Mouse (Mus musculus): ENCODE measurements at regions not wholly inside any gene's neighbourhood (a gene's known extent, or its start where the extent isn't known, plus 50 kb on each side); places are given as distances from the start of the nearest gene placed in this dataset.
A peak's percentile ranks its signal among the peaks of the same experiment; 100 is the strongest.

DNA sequence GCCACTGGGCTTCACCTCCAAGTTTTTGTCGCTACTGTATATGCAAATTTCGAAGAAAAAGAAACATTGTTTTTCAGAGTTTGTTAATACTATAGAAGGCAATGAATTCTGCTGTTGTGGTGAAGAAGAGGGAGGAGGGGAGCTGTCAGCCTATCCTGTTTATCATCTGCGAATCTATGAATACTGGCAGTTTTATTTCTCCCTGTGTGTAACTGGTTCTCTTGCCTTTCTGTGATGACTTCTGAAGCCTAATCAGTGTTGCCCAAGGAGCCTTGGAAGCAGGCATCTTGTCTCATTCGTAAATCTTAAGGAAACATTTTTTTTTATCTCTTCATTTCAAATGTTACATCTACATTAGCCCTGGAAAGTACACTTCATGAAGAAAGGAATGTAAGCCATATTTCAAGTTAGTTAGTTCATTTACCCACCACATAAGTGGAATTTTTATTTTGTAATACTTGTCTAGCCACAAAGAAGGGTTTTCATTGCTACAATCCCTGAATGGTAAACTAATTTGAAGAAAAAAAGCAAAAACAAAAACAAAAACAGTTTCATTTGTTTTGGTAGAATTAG lies 251.5 kb upstream of the Fn1 start:
- DNase-seq (ENCODE audit: low read depth, low spot score), result no peak

- DNase-seq (ENCODE audit: low read depth, low spot score), result no peak
Observed at GRCm38 (mm10) chr1:71900106-71901074, 247.4 kb upstream of the Fn1 start.

DNA sequence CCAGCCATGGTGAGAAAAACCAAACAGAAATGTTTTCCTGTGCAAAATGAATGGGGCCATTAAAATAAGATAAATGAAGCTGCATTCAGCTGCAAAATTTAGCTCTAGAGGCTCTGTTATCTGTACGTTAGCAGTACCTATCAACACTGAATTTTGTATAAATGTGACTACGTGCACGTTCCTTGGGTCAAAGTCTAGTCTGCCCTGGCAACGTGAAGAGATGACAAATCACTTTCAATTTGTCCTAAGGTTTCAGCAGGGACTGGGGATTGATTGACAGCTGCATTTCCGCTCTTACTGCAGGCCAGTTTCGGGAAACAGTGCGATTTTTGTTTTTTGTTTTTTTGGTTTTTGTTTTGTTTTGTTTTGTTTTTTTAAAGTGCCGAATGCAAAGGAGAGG lies 246.1 kb upstream of the Fn1 start:
- DNase-seq (ENCODE audit: low read depth, low spot score), result no peak

GRCm38 (mm10) chr1:71898198-71898597 lies 245.2 kb upstream of the Fn1 start:
- DNase-seq (ENCODE audit: low read depth, low spot score), result no peak

DNA sequence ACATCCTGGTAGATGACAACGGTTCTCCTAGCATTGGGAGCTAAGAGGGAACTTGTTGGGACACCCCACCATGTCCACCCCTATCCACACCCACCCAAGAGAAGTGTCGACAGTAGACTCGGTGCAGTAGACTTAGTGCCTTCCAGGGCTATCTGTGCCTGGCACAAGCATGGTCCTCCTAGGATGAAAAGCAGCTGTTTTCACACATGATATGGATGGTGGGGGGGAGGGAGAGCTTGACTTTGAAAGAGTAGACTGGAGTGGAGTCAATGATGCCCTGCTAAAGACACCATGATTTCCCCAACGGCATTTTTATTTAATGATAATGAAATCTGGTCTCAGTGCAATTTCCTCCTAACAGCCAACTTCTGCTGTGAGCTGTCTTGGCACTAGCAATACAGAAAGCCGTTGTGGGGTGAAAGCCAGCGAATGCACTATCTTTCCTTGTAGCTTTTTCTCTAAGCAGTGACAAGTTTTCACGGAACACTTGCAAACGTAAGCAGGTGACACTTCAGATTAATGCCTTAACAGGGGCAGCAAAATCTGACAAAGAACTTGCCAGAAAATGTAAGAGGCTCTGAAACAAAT lies 244.6 kb upstream of the Fn1 start:
- DNase-seq (ENCODE audit: low read depth, low spot score), result no peak

DNA sequence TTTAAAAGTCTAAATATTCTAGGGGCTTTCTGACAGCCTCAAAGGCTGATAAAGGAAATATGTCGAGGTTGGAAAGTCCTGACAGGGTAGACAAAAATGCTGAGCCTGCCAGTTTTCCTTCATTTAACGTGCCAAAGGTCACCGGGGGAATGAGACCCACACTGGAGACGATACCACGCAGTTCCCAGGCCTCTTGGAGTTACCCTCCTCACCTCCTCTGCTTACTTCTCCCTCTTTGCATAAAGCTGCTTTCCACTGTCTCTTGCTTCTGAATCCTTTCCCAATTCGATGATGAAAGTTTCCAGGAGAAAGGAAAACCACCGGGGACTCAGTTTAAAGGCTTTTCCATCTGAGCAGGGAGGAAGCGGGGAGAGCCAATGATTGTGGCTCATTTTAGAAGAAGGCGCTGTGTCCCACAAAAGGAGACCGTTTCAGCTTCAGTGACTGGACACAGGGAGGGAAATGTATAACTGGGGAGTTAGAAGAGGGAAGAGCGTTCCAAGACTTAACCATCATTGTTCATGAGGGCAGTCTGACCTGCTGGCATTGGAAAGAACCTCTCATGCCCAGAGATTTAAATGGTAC lies 243.2 kb upstream of the Fn1 start:
- DNase-seq (ENCODE audit: low read depth, low spot score), result peak; percentile 47

GRCm38 (mm10) chr1:71893636-71894035 lies 240.6 kb upstream of the Fn1 start:
- DNase-seq (ENCODE audit: low read depth, low spot score), result peak; percentile 50

- peak; percentile 58 for DNase-seq (ENCODE audit: low read depth, low spot score)
Observed at GRCm38 (mm10) chr1:71887809-71888208, 234.8 kb upstream of the Fn1 start.

DNA sequence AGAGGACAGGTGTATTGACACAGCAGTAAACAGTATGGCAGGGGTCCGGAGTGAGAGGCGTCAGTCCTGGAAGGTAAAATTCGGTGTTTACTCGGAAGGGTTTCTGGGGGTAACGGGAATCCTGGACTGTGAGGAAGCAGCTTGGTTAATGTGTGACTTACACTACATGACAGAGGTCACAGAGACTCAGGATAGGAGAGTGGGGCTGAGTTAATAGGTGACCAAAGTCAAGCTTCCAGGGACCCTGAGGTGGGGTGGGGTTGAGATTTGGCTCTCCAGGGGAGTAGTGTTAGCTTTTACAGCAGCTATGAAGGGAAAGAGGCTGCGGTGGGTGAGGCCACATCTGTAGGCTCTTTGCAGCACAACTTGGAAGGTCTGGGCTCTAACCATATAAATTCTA lies 233.9 kb upstream of the Fn1 start:
- no peak for DNase-seq (ENCODE audit: low read depth, low spot score)

- DNase-seq (ENCODE audit: low read depth, low spot score), result no peak
Observed at GRCm38 (mm10) chr1:71886233-71886632, 233.2 kb upstream of the Fn1 start.

DNA sequence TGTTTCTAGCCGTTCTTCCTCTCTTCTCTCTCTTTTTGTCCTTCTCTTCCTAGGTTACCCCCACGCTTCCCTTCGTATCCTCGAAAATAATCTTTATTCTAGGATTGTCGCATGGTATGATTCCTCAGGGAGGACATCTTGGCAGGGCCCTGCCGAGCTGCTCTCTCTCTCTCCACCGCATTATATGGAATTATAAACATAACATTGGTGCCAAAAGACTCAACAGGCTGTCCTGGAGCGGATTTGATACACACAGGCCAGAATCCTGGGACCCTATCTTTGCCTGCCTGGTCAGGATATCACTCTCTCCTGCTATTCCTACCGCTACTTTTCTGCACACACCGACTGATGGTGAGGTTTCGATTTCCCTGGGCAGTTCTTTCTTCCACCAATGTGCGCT lies 228.9 kb upstream of the Fn1 start:
- DNase-seq (ENCODE audit: low read depth, low spot score), result no peak

GRCm38 (mm10) chr1:71881191-71881590 lies 228.2 kb upstream of the Fn1 start:
- no peak for DNase-seq (ENCODE audit: low read depth, low spot score)

DNA sequence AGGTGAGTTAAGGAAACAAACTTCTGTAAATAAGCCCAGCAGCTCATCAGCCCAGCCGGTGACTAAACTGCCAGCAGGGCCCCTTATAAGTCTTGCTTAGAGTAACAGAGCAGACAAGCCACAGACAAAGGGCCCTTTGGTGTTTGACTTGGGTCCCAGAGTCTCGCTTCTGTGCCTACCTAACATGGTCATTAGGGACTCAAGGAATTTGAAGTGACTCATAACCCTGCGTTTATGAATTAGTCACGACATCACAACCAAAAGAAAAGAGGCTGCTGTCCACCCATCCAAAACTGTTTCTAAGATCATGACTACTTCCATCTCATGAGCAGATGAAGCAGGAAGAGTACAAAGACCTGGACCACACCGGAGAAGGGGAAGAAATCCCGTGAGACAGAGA lies 227.5 kb upstream of the Fn1 start:
- no peak for DNase-seq (ENCODE audit: low read depth, low spot score)

DNA sequence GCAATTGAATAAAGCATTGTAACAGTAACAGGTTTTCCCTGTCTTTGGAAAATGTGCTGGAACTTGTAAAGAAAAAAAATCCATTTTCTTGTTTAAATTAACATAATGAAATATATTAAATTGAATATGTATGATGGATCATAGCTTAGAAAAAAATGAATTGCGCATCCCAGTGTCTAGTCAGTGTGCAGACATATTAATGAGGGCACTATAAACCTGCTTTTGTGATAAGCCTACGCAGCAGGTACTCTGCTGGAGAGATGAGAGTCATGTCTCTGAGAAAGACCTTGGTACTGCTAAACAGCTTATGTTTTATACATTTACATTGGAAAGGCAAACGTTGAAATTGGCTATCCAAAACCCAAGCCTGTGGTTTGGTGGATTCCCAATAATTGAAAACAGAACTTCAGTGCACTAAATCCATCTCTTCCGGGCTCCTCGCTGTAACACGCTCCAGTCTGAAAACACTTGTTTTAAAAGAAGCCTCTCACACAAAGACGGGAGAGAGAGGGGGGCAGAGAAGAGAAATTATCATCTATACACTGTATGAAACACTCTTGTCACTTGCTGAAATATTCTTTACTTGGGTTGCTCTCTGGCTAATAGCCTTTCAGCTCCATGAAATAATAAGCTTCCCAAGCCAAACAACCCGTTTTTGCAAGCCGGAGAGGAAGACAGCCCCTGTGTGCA lies 223.9 kb upstream of the Fn1 start:
- DNase-seq (ENCODE audit: low read depth, low spot score), result no peak

GRCm38 (mm10) chr1:71874037-71874436 lies 221.0 kb upstream of the Fn1 start:
- no peak for DNase-seq (ENCODE audit: low read depth, low spot score)

DNA sequence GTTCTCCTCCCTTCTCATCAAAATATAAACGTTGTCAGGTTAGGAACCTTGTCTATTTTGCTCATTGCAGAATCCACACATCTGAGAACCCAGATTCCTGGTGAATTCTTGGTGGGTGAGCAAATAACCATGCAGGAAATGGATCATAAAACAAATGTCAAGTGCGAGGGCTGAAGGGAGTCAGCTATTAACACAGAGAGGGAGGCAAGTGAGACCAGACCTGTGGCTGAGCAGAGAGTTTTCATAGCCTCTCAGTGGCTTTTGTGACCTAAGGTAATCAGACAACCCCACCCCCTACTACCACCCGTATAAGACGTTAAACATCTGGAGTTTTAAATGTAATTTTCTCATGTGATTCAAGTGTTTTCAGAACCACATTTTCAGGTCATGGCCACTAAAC lies 212.7 kb upstream of the Fn1 start:
- no peak for DNase-seq (ENCODE audit: low read depth, low spot score)

- DNase-seq (ENCODE audit: low read depth, low spot score), result peak; percentile 57
Observed at GRCm38 (mm10) chr1:71864749-71865148, 211.7 kb upstream of the Fn1 start.

GRCm38 (mm10) chr1:71853212-71853611 lies 200.2 kb upstream of the Fn1 start:
- no peak for DNase-seq (ENCODE audit: low read depth, low spot score)

DNA sequence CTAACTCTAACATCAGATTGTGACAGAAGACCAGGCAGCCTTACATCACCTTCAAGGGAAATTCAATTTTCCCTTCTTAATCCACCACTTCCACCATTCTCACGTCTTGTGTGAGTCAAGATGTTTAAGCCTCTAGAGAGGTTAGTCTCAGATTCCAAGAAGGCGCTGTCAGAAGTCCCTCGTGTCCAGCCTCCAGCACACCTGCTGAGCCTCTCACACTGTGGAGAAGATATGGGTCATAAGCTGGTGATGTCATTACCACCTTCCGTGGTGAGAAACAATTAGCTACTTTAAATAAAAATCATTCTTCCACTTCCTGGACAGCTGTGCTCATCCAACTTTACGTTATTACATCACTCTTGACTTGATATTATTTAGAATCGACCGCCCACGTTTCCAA lies 198.3 kb upstream of the Fn1 start:
- DNase-seq (ENCODE audit: low read depth, low spot score), result no peak

- no peak for DNase-seq (ENCODE audit: low read depth, low spot score)
Observed at GRCm38 (mm10) chr1:71848656-71849055, 195.7 kb upstream of the Fn1 start.

DNA sequence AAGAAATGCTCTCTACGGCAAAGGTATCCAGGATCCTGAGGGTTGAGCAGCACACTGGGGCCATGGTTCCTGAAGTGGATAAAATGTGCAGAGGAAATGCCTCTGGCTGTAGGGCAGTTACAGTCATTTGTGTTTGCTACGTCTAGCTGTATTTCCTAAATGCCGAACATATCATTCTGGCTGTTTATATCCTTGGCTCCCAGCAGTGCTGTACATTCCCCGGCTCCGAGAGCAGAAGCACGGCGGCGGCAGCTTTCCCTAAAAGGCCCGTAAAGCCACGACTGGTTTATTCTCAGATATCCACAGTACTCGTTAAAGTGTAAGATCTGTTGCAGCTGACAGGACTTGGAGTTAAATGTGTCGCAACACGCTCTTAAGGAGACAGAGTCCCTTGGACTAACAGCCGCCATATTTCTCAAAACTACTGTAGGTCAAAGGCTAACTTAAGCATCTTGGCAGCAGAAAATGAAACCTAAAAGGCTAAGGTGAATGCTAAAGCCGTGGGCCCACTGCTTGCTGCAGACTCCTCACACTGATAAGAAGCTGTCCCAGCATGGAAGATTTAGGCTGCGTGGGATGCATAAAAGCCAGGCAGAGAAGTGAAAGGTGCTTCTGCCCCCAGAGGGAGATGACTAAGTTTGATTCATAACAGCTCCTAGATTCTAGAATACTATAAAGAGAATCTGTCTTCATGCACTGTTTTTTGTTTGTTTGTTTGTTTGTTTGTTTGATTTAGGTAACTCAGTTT lies 192.1 kb upstream of the Fn1 start:
- DNase-seq (ENCODE audit: low read depth, low spot score), result no peak
